Mouse (Mus musculus) liver (tissue): ENCODE data around the gene Zfp341.
A peak's percentile ranks its signal among the peaks of the same experiment; 100 is the strongest.

ENCODE experiments used
- DNase-seq: peaks from one replicate; pipeline ENCODE4 v3.0.0-alpha.2; 2020; ENCODE audit warnings: mixed read lengths

The Zfp341 gene

GRCm38 (mm10) chr2:154638521-154638920 is 25.4 kb downstream of the Zfp341 start:
- DNase-seq = no peak

GRCm38 (mm10) chr2:154639115-154639514 is 26.0 kb downstream of the Zfp341 start:
- DNase-seq = no peak

DNA sequence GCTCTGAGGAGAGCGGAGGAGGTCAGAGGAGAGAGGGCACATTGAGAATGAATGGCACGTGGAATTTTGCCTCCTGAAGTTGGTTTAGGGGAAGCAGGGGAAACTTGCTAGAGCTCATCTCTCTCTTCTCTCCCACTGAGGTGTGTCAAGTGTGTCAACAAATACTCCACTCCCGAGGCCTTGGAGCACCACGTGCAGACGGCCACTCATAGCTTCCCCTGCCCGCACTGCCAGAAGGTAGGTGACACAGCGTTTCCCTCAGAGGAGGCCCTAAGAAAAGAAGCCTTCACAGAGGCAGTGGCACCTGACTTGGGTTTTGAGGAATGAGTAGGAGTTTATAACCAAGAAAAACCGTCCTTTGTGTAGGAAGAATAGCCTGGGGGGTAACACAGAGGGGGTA is 28.1 kb downstream of the Zfp341 start:
- no peak for DNase-seq

GRCm38 (mm10) chr2:154642005-154642459 is 28.9 kb downstream of the Zfp341 start:
- DNase-seq = no peak

DNA sequence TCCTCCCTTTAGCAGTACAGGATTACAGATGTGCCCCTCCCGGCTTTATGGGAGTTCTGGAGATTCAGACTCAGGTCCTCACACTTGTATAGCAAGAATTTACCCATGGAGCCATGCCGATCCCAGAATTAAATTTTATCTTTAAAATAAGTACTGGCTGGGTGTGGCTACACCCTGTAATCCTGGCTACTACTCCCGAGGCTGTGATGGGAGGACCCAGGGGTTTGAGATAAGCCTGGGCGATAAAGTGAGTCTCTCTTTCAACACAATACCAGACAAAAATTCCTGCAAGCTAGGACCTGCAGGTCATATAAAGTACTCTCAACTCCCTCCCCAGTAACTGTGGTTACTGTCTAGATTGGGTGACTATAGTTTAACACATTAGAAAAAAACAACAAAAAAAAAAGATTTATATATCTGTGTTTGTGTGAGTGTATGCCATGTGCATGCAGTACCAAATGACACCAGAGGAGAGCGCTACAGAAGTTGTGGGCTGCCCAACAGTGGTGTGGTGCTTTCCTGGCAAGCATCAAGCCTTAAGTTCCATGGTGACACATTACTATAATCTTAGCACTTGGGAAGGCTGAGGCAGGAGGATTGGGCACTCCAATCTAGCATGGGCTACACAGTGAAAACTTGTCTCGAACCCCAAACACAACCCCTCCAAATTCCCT is 29.8 kb downstream of the Zfp341 start:
- peak; percentile 39 for DNase-seq

DNA sequence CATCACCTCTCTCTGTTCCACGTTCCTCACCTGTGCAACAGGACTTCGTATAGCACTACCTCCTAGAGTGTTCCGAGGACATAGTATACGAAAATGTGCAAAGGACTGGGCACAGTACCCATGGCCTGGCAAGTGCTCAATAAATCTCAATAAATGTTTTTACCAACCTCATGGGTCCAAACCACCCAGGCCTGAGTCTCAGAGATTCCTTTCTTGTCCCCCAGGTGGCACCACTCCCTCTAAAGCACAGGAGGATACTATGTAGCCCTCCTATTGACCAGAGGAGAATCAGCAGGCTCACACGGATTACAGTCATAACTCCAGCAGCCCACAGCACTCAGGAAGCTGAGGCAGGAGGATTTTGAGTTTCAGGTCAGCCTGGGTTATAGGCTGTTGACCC is 33.5 kb downstream of the Zfp341 start:
- DNase-seq = no peak

DNA sequence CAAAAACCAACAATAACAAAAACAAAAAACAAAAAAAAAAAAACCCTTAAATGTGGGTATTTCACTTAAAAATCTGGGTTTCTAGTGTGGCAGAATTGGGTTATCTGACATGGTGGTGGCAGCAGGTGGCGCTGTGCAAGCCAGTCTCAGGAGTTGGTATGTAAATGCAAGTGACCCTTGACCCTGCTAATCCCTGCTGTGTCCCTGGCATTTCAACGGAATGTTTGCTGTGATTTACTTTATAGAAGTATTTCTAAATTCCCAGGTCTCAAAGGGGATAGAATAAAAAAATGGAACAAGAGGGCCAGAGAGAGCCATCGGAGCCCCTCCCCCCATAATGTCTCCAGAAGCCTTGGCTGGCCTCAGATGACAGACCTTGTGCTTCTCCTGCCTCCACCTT is 35.0 kb downstream of the Zfp341 start:
- peak; percentile 63 for DNase-seq

- no peak for DNase-seq
Observed at GRCm38 (mm10) chr2:154650404-154650803, 37.3 kb downstream of the Zfp341 start.

DNA sequence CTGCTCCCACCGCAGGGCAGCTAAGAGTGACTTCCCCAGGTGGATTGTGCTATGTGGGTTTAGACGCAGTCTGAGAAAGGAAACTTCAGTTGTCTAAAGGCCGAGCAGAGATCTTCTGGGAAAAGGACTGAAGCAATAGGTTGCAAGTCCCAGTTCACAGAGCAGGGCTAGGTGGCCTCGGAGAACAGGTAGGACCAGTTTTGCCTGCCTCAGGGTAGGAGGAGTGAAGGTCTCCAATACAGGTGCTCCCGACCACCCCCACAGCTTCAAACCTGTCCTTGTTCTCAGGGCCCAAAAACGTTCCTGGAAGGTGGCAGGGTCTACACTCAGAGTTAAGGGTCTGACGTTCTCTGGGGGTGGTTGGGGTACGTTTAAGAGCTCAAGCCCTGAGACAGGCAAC is 38.3 kb downstream of the Zfp341 start, which contains the start of gene Chmp4b:
Gene Chmp4b (plus strand): TSS at position 343 of the 400 bp plus-strand sequence.
- no peak for DNase-seq

- DNase-seq = no peak
Observed at GRCm38 (mm10) chr2:154654976-154655375, 41.9 kb downstream of the Zfp341 start.

DNA sequence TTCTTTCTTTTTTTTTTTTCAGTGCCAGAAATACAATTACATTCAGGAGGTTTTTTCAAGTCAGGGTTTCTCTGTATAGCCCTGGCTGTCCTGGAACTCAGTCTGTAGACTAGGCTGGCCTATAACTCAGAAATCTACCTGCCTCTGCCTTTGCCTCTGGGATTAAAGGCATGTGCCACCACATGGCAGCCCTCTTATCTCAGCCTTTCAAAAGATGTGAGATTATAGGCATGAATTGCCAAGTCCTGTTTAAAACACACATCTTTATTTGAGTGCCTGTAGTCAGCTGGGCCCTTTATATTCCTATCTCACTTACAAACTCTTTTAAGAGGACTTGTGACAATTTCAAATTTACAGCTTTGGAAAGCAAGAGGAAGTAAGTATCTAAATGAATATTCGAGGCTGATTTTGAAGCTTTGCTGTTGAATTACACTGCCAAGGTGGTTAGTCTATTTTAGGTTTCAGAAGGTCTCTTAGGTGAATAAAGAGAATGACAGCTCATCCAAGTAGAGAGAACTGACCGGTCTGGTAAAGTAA is 42.8 kb downstream of the Zfp341 start:
- DNase-seq = no peak

DNA sequence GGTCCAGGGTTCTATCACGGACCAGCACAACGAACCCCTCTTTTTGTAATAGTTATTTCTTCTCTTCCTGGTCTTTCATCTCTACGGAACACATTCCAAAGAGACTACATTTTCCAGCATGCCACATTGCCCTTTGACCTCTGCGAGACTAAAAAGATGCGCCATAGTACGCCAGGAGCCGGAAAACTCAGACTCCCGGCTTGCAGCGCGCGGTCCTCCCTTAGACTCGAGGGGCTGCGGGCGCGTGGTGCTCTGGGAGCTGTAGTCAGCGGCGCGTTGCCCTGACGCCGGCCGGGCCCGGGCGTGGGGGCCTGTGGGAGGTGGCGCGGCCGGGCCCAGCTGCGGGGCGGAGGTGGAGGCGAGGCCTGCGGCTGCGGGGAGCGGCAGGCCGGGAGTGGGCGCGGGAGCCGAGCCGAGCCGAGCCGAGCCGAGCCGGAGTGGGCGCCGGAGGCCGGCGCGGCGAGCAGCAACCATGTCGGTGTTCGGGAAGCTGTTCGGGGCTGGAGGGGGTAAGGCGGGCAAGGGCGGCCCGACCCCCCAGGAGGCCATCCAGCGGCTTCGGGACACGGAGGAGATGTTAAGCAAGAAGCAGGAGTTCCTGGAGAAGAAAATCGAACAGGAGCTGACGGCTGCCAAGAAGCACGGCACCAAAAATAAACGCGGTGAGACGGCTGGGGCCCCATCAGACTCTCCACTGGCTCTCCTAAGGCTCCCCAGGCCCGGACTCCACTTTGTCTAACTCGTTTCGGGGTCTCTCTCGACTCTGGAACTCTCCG is 43.8 kb downstream of the Zfp341 start:
- peak; percentile 98 for DNase-seq

- DNase-seq = peak; percentile 55
Observed at GRCm38 (mm10) chr2:154657486-154658237, 44.6 kb downstream of the Zfp341 start.

DNA sequence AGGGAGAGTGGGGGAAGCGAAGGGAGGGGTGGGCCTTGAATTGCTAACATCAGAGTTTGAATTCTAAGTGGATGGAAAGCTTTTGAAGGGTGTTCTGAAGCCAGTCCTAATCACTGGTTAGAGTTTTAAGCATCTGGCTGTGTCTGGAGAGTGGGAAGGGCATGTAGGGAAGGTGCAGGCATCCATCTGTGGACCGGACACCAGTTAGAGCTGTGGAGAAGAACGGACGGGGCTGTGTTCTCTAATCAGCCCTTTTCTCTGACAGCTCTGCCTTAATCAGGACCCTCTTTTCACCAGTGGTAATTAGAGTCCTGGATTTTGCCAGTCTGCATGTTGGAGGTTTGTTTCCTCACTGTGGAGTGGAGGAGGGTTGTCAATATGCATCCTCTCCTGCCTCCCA is 46.0 kb downstream of the Zfp341 start:
- DNase-seq = no peak

DNA sequence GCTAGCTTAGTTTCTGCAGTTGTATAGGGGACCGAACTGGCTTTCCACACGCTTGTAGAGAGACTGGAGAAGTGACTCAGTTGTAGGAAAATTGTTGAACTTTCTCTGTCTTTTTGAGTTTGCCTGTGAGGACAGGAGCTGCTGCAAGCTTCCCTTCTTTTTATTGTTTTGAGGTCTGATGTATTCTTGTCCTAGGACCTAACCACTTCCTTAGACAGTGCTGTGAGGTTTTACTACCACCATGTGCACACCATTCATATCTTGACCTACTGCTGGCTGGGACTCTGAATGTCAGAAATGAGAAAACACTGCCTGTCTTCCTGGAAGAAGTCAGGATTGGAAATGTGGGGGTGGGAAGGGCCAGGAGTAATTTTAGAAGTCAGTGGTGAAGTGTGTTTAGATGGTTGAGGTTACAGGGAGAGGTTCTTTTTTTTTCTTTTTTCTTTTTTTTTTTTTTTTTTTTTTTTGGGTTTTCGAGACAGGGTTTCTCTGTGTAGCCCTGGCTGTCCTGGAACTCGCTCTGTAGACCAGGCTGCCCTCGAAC is 46.5 kb downstream of the Zfp341 start:
- no peak for DNase-seq

DNA sequence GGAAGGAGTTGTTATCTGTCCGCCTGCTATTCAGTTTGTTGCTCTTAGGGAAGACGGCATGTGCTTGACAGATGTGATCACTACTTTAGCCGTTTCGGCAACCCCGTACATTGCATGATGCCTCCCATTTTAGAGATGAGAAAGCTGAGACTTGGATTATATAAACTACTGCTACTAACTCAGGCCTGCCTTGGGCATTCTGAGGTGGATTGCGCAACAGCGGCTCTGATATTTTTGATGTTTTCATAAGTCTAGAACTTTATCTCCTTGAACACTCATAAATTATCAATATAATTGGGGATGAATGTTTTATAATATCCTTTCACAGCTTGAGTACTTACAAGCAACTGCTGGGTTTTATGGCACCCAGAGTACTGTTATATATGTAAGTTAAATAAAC is 55.6 kb downstream of the Zfp341 start:
- no peak for DNase-seq

DNA sequence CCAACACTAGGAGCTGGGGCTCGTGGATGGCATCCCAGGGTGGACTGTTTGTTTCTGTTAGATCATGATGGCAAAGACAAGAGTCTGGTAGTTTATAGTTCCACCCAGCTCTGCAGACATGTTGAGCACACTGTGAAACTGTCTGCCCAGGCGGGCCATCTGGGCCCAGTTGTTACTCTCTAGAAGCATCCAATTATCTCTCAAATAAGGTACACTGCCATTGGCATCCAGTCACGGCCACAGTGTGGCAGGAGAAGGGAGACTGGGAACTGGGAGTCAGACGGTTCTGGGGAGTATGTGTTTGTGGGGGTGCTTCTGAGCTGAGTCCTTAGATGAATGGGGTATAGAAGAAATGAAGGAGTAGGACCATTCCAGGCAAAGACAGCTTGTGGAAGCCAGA is 57.0 kb downstream of the Zfp341 start:
- no peak for DNase-seq

DNA sequence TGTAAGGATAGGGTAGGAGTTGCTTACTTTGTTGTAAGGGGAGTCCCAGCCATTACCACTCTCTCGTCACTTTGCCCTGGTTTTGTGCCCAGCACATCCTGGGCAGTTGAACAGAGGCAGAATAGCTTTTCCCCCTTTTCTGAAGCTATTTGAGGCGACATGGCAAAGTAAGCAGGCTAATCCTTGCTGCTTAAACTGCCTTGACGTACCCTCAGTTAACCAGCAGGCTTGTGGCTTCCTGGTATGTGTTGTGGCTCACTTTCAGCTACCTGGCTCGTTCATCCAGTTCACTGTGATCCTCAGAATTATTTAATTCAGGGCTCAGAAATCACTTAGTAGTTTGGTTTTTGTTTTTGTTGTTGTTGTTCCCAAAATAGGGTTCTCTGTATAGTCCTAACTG is 57.6 kb downstream of the Zfp341 start:
- no peak for DNase-seq

- DNase-seq = no peak
Observed at GRCm38 (mm10) chr2:154674008-154674407, 60.9 kb downstream of the Zfp341 start.

- DNase-seq = peak; percentile 46
Observed at GRCm38 (mm10) chr2:154676653-154677609, 63.8 kb downstream of the Zfp341 start.

DNA sequence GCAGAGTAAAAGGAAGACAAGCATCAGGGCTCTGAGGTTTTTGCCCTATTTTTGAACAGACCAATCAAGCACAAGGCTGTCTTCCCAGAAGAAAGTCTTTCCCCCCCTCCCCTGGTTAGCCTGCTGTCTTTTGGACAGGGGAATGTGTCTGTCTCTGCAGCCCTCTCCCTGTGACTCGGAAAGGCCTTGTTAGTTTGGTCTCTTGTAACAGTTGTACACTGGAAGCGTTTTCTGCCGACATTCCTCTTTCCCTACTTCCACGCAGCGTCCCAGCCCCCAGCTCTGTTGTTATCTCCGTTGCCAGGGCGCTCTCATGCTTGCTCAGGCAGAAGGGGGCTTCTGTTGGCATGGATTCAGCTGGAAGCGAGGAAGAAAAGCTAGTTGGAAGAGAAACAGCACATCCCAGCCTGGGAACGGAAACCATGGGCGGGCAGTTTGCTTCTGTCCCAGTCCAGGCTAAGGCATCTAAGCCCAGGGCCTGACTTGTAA is 64.6 kb downstream of the Zfp341 start:
- DNase-seq = peak; percentile 59

DNA sequence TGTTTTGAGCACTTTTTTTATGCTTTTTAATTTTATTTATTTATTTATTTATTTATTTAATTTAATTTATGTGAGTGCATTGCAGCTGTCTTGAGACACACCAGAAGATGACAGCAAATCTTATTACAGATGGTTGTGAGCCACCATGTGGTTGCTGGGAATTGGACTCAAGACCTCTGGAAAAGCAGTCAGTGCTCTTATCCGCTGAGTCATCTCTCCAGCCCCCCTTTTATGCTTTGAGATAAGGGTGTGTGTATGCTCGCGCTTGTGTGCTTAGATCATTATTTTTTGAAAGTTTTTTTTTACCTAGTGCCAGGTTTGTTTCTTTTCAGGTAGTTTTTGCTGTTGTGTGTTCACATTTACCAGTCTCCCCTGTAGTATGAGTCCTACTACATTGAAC is 65.9 kb downstream of the Zfp341 start:
- peak; percentile 34 for DNase-seq
